Mouse (Mus musculus): Measurements from ENCODE around the gene Gm10031.
"Not testable (repeated sequence)": the region's sequence is repeated elsewhere in the genome, so short reads cannot be mapped to it uniquely, and the experiment has no call there.

Gm10031 gene

GRCm38 (mm10) chr1:156523842-156524241 is at the start of gene Gm10031:
Gm10031 (plus strand) TSS chr1:156524012.
- DNase-seq (ENCODE audit: low spot score): not testable (repeated sequence)

- DNase-seq (ENCODE audit: low spot score): no peak
These were observed 49.0 kb upstream of the Gm10031 start for GRCm38 (mm10) chr1:156474854-156475253.

GRCm38 (mm10) chr1:156476016-156476415 is 47.8 kb upstream of the Gm10031 start:
- no peak for DNase-seq (ENCODE audit: low spot score)

- DNase-seq (ENCODE audit: low spot score): no peak
These were observed 47.3 kb upstream of the Gm10031 start for GRCm38 (mm10) chr1:156476535-156476934.

GRCm38 (mm10) chr1:156481826-156482225 is 42.0 kb upstream of the Gm10031 start:
- no peak for DNase-seq (ENCODE audit: low spot score)

- no peak for DNase-seq (ENCODE audit: low spot score)
These were observed 36.3 kb upstream of the Gm10031 start for GRCm38 (mm10) chr1:156487498-156487897.

- DNase-seq (ENCODE audit: low spot score): no peak
These were observed 35.8 kb upstream of the Gm10031 start for GRCm38 (mm10) chr1:156488031-156488430.

- DNase-seq (ENCODE audit: low spot score): no peak
These were observed 32.5 kb upstream of the Gm10031 start for GRCm38 (mm10) chr1:156491226-156491796.

GRCm38 (mm10) chr1:156495025-156495424 is 28.8 kb upstream of the Gm10031 start:
- DNase-seq (ENCODE audit: low spot score): no peak

- DNase-seq (ENCODE audit: low spot score): no peak
These were observed 26.9 kb upstream of the Gm10031 start for GRCm38 (mm10) chr1:156496910-156497309.

GRCm38 (mm10) chr1:156504945-156505523 is 18.8 kb upstream of the Gm10031 start:
- no peak for DNase-seq (ENCODE audit: low spot score)

GRCm38 (mm10) chr1:156505901-156506300 is 17.9 kb upstream of the Gm10031 start:
- DNase-seq (ENCODE audit: low spot score): no peak

- no peak for DNase-seq (ENCODE audit: low spot score)
These were observed 16.1 kb upstream of the Gm10031 start for GRCm38 (mm10) chr1:156507753-156508152.

- no peak for DNase-seq (ENCODE audit: low spot score)
These were observed 3.6 kb upstream of the Gm10031 start for GRCm38 (mm10) chr1:156520136-156520780.

GRCm38 (mm10) chr1:156521796-156522517 is 1.9 kb upstream of the Gm10031 start:
- no peak for DNase-seq (ENCODE audit: low spot score)

- not testable (repeated sequence) for DNase-seq (ENCODE audit: low spot score)
These were observed 8.8 kb downstream of the Gm10031 start for GRCm38 (mm10) chr1:156532476-156533175.

GRCm38 (mm10) chr1:156533483-156533882 is 9.7 kb downstream of the Gm10031 start:
- no peak for DNase-seq (ENCODE audit: low spot score)

- no peak for DNase-seq (ENCODE audit: low spot score)
These were observed 10.1 kb downstream of the Gm10031 start for GRCm38 (mm10) chr1:156533911-156534310.

- no peak for DNase-seq (ENCODE audit: low spot score)
These were observed 13.2 kb downstream of the Gm10031 start for GRCm38 (mm10) chr1:156537031-156537430.

GRCm38 (mm10) chr1:156537701-156538100 is 13.9 kb downstream of the Gm10031 start:
- no peak for DNase-seq (ENCODE audit: low spot score)

- no peak for DNase-seq (ENCODE audit: low spot score)
These were observed 14.6 kb downstream of the Gm10031 start for GRCm38 (mm10) chr1:156538382-156538781.

Data from adipocyte (in vitro differentiated cells).